Mouse (Mus musculus) ES-Bruce4 (cell line): ENCODE measurements around the gene Srsf2. TPM values are rescaled to one million over a fixed set of nuclear protein-coding genes. Genes with fewer than 3 reads are reported as not detected.

Experiments
- H3K27ac ChIP-seq: 2 replicates; pipeline ENCODE4 v1.5.1; 2012; ENCODE audit warnings: low read length, inconsistent platforms; ENCODE audit not compliant: insufficient read depth
- H3K27me3 ChIP-seq: 2 replicates; pipeline ENCODE4 v1.6.1; 2012; ENCODE audit warnings: mild to moderate bottlenecking, low read length, inconsistent platforms; ENCODE audit not compliant: control insufficient read depth, poor library complexity, insufficient read depth, severe bottlenecking
- H3K36me3 ChIP-seq: 2 replicates; pipeline ENCODE4 v1.6.1; 2012; ENCODE audit warnings: inconsistent platforms, mild to moderate bottlenecking, low read length, moderate library complexity; ENCODE audit not compliant: control insufficient read depth, poor library complexity, insufficient read depth, severe bottlenecking
- H3K4me1 ChIP-seq: one replicate; pipeline ENCODE4 v1.8.1; 2011; ENCODE audit warnings: low read length; ENCODE audit not compliant: control insufficient read depth, insufficient read depth
- H3K4me3 ChIP-seq: 2 replicates; pipeline ENCODE4 v1.5.1; 2011; ENCODE audit warnings: low read depth, mild to moderate bottlenecking, low read length
- H3K9ac ChIP-seq: 2 replicates; pipeline ENCODE4 v1.6.1; 2012; ENCODE audit warnings: low read depth, mild to moderate bottlenecking, inconsistent platforms; ENCODE audit not compliant: poor library complexity, severe bottlenecking
- H3K9me3 ChIP-seq: replicated peaks from 2 replicates; pipeline ENCODE4 v1.6.1; 2012; ENCODE audit warnings: mild to moderate bottlenecking, low read length, inconsistent platforms; ENCODE audit not compliant: control insufficient read depth, poor library complexity, insufficient read depth, severe bottlenecking
- CTCF ChIP-seq: IDR thresholded peaks from one replicate; pipeline ENCODE4 v1.8.1; 2011; ENCODE audit warnings: low read depth, low read length
- EP300 ChIP-seq: IDR thresholded peaks from 2 replicates; pipeline ENCODE4 v1.6.1; 2011; ENCODE audit warnings: low read depth, low read length; ENCODE audit not compliant: insufficient read depth
- POLR2A ChIP-seq: IDR thresholded peaks from one replicate; pipeline ENCODE4 v1.8.1; 2011; ENCODE audit warnings: low read length; ENCODE audit not compliant: insufficient read depth
- polyA plus RNA-seq: library from polyadenylated mRNA; stranded (reverse); fragments of >200 nt; gene quantifications from 2 replicates; pipeline ENCODE4 v1.2.4, GENCODE M21; 2011; ENCODE audit warnings: low read depth; ENCODE audit not compliant: missing spikeins, insufficient read depth, insufficient read length

The Srsf2 gene
- polyA plus RNA-seq, 1 experiment, result 414 TPM

GRCm38 (mm10) chr11:116806136-116807071 is 46.5 kb downstream of the Srsf2 start:
- H3K9ac ChIP-seq, result no peak overlapping the region
- H3K4me3 ChIP-seq, result no peak overlapping the region
- no peaks in the 10 kb centered on the region for H3K4me1 ChIP-seq
- no peak overlapping the region for H3K27ac ChIP-seq
- H3K27me3 ChIP-seq, result no peaks in the 10 kb centered on the region
- no peaks in the 10 kb centered on the region for H3K9me3 ChIP-seq
- H3K36me3 ChIP-seq, result no peaks in the 10 kb centered on the region
- TF ChIP-seq CTCF, result no peak
- TF ChIP-seq POLR2A, result no peak
- no peak for TF ChIP-seq EP300

GRCm38 (mm10) chr11:116802709-116803108 is 50.2 kb downstream of the Srsf2 start:
- TF ChIP-seq POLR2A, result no peak
- no peak for TF ChIP-seq EP300
- no peak for TF ChIP-seq CTCF
- H3K4me3 ChIP-seq, result no peak overlapping the region

GRCm38 (mm10) chr11:116801106-116801505 is 51.8 kb downstream of the Srsf2 start:
- Histone ChIP-seq H3K27ac (no peak overlapping the region), H3K36me3 (no peaks in the 10 kb centered on the region), H3K4me1 (no peaks in the 10 kb centered on the region), H3K4me3 (no peak overlapping the region), H3K27me3 (no peaks in the 10 kb centered on the region), H3K9me3 (no peaks in the 10 kb centered on the region), H3K9ac (no peak overlapping the region)
- no peak for TF ChIP-seq POLR2A
- TF ChIP-seq EP300, result no peak
- no peak for TF ChIP-seq CTCF

More at GRCm38 (mm10) chr11:116802709-116803108, 50.2 kb downstream of the Srsf2 start:
- no peaks in the 10 kb centered on the region for H3K36me3 ChIP-seq
- no peak overlapping the region for H3K27ac ChIP-seq
- no peaks in the 10 kb centered on the region for H3K27me3 ChIP-seq
- no peaks in the 10 kb centered on the region for H3K4me1 ChIP-seq
- no peaks in the 10 kb centered on the region for H3K9me3 ChIP-seq
- no peak overlapping the region for H3K9ac ChIP-seq

Other genes starting within 250 kb of the Srsf2 start
- 36.5 and 39.1 TPM in 2 replicates for gene Rhbdf2, start 226.1 kb downstream of the Srsf2 start, polyA plus RNA-seq
- not detected in 2 replicates for gene Prcd, start 199.6 kb downstream of the Srsf2 start, polyA plus RNA-seq
- not detected in 2 replicates for gene Cygb, start 198.8 kb downstream of the Srsf2 start, polyA plus RNA-seq
- not detected in 2 replicates for gene St6galnac1, start 77.6 kb downstream of the Srsf2 start, polyA plus RNA-seq
- gene Mxra7, start 25.0 kb downstream of the Srsf2 start, polyA plus RNA-seq, result 20.4 and 22.1 TPM in 2 replicates
- 27.5 TPM in 2 replicates for gene Mettl23, start 9.8 kb downstream of the Srsf2 start, polyA plus RNA-seq
- gene Jmjd6, start 9.6 kb downstream of the Srsf2 start, polyA plus RNA-seq, result 45.6 and 49.0 TPM in 2 replicates
- 14.6 and 15.1 TPM in 2 replicates for gene Mfsd11, start 654 bp downstream of the Srsf2 start, polyA plus RNA-seq
- gene Mgat5b, start 65.8 kb upstream of the Srsf2 start, polyA plus RNA-seq, result 9.3 and 10.2 TPM in 2 replicates